27 mouse cellular contexts compared by ENCODE assay signal in genomic region chr6:75215515-75215914, GRCm38 (mm10).
"Had no signal": no experiment of that assay in that cellular context is flagged by ENCODE, and none has a peak within 500 bp of the region (broad histone marks: within the 10 kb centered on the region; RNA-seq: fewer than 3 reads in every experiment).

No protein-coding gene starts in this region.

- H3K27ac ChIP-seq: embryonic facial prominence, embryonic 10.5 days; embryonic facial prominence, embryonic 12.5 days; embryonic facial prominence, embryonic 13.5 days; embryonic facial prominence, embryonic 15.5 days; forebrain, embryonic 10.5 days; forebrain, embryonic 12.5 days; forebrain, embryonic 13.5 days; gastrocnemius, adult 2 months; heart, adult 2 months; heart, embryonic 10.5 days had no signal

- H3K4me2 ChIP-seq: embryonic facial prominence, embryonic 12.5 days; embryonic facial prominence, embryonic 13.5 days; embryonic facial prominence, embryonic 15.5 days; forebrain, embryonic 12.5 days; forebrain, embryonic 13.5 days; heart, embryonic 11.5 days; heart, embryonic 12.5 days had no signal

- H3K9me3 ChIP-seq: embryonic facial prominence, embryonic 10.5 days; embryonic facial prominence, embryonic 12.5 days; embryonic facial prominence, embryonic 13.5 days; embryonic facial prominence, embryonic 15.5 days; forebrain, embryonic 10.5 days; forebrain, embryonic 12.5 days; forebrain, embryonic 13.5 days; heart, embryonic 10.5 days; heart, embryonic 12.5 days had no signal

- ATAC-seq: forebrain, embryonic 13.5 days; forebrain, postnatal 0 days had no signal

- H3K36me3 ChIP-seq: embryonic facial prominence, embryonic 10.5 days; embryonic facial prominence, embryonic 12.5 days; embryonic facial prominence, embryonic 13.5 days; embryonic facial prominence, embryonic 15.5 days; forebrain, embryonic 10.5 days; forebrain, embryonic 12.5 days; heart, embryonic 10.5 days; heart, embryonic 12.5 days had no signal

- DNase-seq: cerebellum, adult 9-10 months; cerebellum, adult 9-11 months; cerebellum, postnatal 10 days; cerebellum, postnatal 14 days; cerebellum, postnatal 25 days; cerebellum, postnatal 36 days; embryo, embryonic 11 days; forebrain, postnatal 0 days; gastrocnemius, adult 2 months; gastrocnemius, postnatal 10 days; gastrocnemius, postnatal 14 days; gastrocnemius, postnatal 25 days; gastrocnemius, postnatal 36 days; heart, adult 11 months; heart, adult 18-20 months; heart, adult 2 months had no signal

- H3K9ac ChIP-seq: embryonic facial prominence, embryonic 12.5 days; embryonic facial prominence, embryonic 13.5 days; embryonic facial prominence, embryonic 15.5 days; forebrain, embryonic 12.5 days; forebrain, embryonic 13.5 days; forebrain, postnatal 0 days; heart, embryonic 12.5 days had no signal

- H3K4me3 ChIP-seq: embryonic facial prominence, embryonic 10.5 days; embryonic facial prominence, embryonic 12.5 days; embryonic facial prominence, embryonic 13.5 days; embryonic facial prominence, embryonic 15.5 days; erythroblast, embryonic 14.5 days; forebrain, embryonic 10.5 days; forebrain, embryonic 12.5 days; forebrain, embryonic 13.5 days; gastrocnemius, adult 2 months; heart, adult 2 months; heart, embryonic 10.5 days; heart, embryonic 12.5 days had no signal

- H3K27me3 ChIP-seq: embryonic facial prominence, embryonic 12.5 days; embryonic facial prominence, embryonic 13.5 days; embryonic facial prominence, embryonic 15.5 days; forebrain, embryonic 12.5 days; forebrain, embryonic 13.5 days; heart, embryonic 12.5 days had no signal

- H3K4me1 ChIP-seq: embryonic facial prominence, embryonic 10.5 days; embryonic facial prominence, embryonic 12.5 days; embryonic facial prominence, embryonic 13.5 days; embryonic facial prominence, embryonic 15.5 days; forebrain, embryonic 10.5 days; forebrain, embryonic 12.5 days; forebrain, embryonic 13.5 days; heart, embryonic 10.5 days; heart, embryonic 12.5 days had no signal
